9 mouse cellular contexts compared by ENCODE assay signal in the genomic region with DNA sequence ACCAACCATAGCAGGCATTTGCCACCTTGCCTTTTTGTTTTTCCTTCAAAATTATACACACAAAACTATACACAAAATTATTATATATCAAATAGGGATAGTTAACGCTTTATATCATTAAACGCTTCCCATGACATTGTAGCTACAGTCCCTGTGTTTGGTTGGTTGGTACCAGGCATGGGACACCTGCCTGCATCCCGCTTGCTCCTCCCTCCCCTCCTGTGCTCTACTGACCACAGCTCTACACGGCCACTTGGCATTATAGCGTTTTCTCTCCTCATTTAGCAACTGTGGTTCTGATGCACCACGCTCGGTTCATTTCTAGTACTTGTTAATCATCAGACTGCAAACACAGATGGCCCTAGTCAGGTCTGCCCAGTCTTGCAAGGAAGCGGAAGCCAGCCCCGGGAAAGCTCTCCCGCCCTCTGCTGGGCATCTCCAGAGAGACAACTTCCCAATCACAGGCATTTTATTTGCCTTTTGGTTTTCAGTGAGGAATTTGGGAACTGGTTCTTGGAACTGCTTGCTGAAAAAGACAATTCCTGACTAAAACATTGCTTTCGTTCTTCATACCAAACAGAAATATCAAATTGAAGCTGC. TPM values are rescaled to one million over a fixed set of nuclear protein-coding genes. Genes with fewer than 3 reads are reported as not detected.
DNase-seq lines count a peak whose midpoint lies in the region; ATAC-seq lines count a peak whose summit lies in the region.
"Had no signal": no experiment of that assay in that cellular context is flagged by ENCODE, and none has a peak within 500 bp of the region (broad histone marks: within the 10 kb centered on the region; RNA-seq: fewer than 3 reads in every experiment).

No protein-coding gene starts in this region.

- ATAC-seq in hindbrain, embryonic 16.5 days = peak; percentile 80

- H3K4me2 ChIP-seq in hindbrain, embryonic 16.5 days (ENCODE audit: low read length) = peak overlapping the region; percentile 51

- no peak overlapping the region for H3K4me3 ChIP-seq in hindbrain, embryonic 16.5 days (ENCODE audit: low read length)
- H3K4me3 ChIP-seq in megakaryocyte, embryonic 14.5 days (replicated peaks) = peak overlapping the region; percentile 76

- DNase-seq in adrenal gland, adult (ENCODE audit: inconsistent age in 2 of 2, low spot score in 1 of 2) = peak; percentile 79 to 94
- peak; percentile 84 to 89 for DNase-seq in cerebellum, postnatal 36 days
- DNase-seq in frontal cortex, postnatal 25 days (ENCODE audit: low spot score in 2 of 2) = peak; percentile 80 to 82
- DNase-seq in left cerebral cortex, adult 18-20 months (ENCODE audit: low spot score in 2 of 2) = peak; percentile 88 to 89
- DNase-seq in right cerebral cortex, postnatal 14 days = peak; percentile 85
- DNase-seq in yolk sac, embryonic 10.5 days (ENCODE audit: low spot score) = peak; percentile 56

- no peaks in the 10 kb centered on the region for H3K36me3 ChIP-seq in hindbrain, embryonic 16.5 days (ENCODE audit: control insufficient read depth, insufficient read depth, low read length)
- H3K36me3 ChIP-seq in megakaryocyte, embryonic 14.5 days (replicated peaks; ENCODE audit: low read length) = no peaks in the 10 kb centered on the region

- no peak overlapping the region for H3K9ac ChIP-seq in hindbrain, embryonic 16.5 days (ENCODE audit: low read depth, low read length)

- H3K27me3 ChIP-seq in hindbrain, embryonic 16.5 days (replicated peaks; ENCODE audit: control insufficient read depth, insufficient read depth, low read length) = no peaks in the 10 kb centered on the region
- no peaks in the 10 kb centered on the region for H3K27me3 ChIP-seq in megakaryocyte, embryonic 14.5 days (replicated peaks)

- 41% methylated on average over 11 of the region's 11 CpGs for WGBS in hindbrain, embryonic 16.5 days

- H3K9me3 ChIP-seq in hindbrain, embryonic 16.5 days (ENCODE audit: control insufficient read depth, low read length) = no peaks in the 10 kb centered on the region
- no peaks in the 10 kb centered on the region for H3K9me3 ChIP-seq in megakaryocyte, embryonic 14.5 days

- peaks cover 2% of the 10 kb centered on the region; the same call in 1 of the 2 replicates for H3K4me1 ChIP-seq in hindbrain, embryonic 16.5 days (ENCODE audit: control insufficient read depth, insufficient read depth, low read depth, low read length)
- peaks cover 58% of the 10 kb centered on the region for H3K4me1 ChIP-seq in megakaryocyte, embryonic 14.5 days

- H3K27ac ChIP-seq in hindbrain, embryonic 16.5 days (ENCODE audit: low read depth, low read length) = no peak overlapping the region; the same call in 1 of the 2 replicates
- H3K27ac ChIP-seq: macrophage had no signal

RNA-seq across cellular contexts. Expression of a gene that starts 15.5 kb away (rescaled TPM):
- polyA plus RNA-seq in hindbrain, embryonic 16.5 days (2015; fragmentation: Nextera tagmentation; extraction: Ambion mirVana) = 32.0 and 33.0 TPM in 2 replicates
- 10 to 100 TPM; 11.5 to 16.0 TPM for total RNA-seq in left cerebral cortex, adult 18-20 months (2021)
- 2.2 and 4.0 TPM in 2 replicates for polyA plus RNA-seq in megakaryocyte, embryonic 14.5 days (2012; ENCODE audit: insufficient read depth, low replicate concordance)

RNA-seq across cellular contexts. Expression of a gene that starts 15.8 kb away (rescaled TPM):
- 10.3 and 11.1 TPM in 2 replicates for polyA plus RNA-seq in hindbrain, embryonic 16.5 days (2015; fragmentation: Nextera tagmentation; extraction: Ambion mirVana)
- total RNA-seq in left cerebral cortex, adult 18-20 months (2021) = 10 to 100 TPM; 14.5 to 15.6 TPM
- polyA plus RNA-seq in megakaryocyte, embryonic 14.5 days (2012; ENCODE audit: insufficient read depth, low replicate concordance) = 2.9 and 8.6 TPM in 2 replicates
